Mouse (Mus musculus) liver, postnatal 0 days (tissue): ENCODE results near the gene Tjp1.

Experiments
- CTCF ChIP-seq: sonication (generic); IDR thresholded peaks from 2 replicates; pipeline ENCODE4 v1.5.1; 2016; ENCODE audit warnings: antibody characterized with exemption, low read depth
- EP300 ChIP-seq: IDR thresholded peaks from 2 replicates; pipeline ENCODE4 v1.6.1; 2016; ENCODE audit warnings: antibody characterized with exemption, low read depth, mild to moderate bottlenecking

DNA sequence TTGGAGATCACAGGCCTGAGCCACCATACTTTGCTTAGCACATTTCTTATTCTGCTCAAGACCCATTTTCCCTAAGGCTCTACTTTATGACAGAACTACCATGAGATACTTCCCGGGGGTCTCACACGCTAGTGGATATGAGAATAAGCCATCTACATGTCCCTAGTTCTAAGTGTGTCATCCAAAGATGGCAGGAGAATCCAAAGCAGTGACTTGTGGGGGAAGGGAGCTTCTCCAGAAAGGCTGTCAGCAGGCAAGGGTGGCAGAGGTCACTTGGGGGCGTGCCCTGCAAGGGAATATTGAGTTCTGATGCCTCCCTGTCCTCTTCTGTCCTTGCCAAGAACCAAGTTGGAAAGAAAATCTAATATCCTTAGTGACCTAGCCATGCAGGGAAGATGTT lies 150.1 kb downstream of the Tjp1 start:
- no peak for TF ChIP-seq CTCF
- no peak for TF ChIP-seq EP300
